Mouse (Mus musculus) myocyte (in vitro differentiated cells): ENCODE measurements around the gene Cecr2. TPM values are rescaled to one million over a fixed set of nuclear protein-coding genes. Genes with fewer than 3 reads are reported as not detected.
"Not testable (repeated sequence)": the region's sequence is repeated elsewhere in the genome, so short reads cannot be mapped to it uniquely, and the experiment has no call there.

Experiments
- H3K27me3 ChIP-seq: one replicate; pipeline ENCODE4 v1.6.1; 2011; ENCODE audit not compliant: control insufficient read depth, insufficient read depth, insufficient read length
- H3K36me3 ChIP-seq: one replicate; pipeline ENCODE4 v1.6.1; 2011; ENCODE audit not compliant: control insufficient read depth, insufficient read depth
- H3K4me2 ChIP-seq: one replicate; pipeline ENCODE4 v1.6.1; 2011; ENCODE audit warnings: low read depth, control low read depth
- H3K4me3 ChIP-seq: one replicate; pipeline ENCODE4 v1.5.1; 2011; ENCODE audit warnings: mild to moderate bottlenecking, control low read depth, moderate library complexity
- H3K79me2 ChIP-seq: one replicate; pipeline ENCODE4 v1.6.1; 2011; ENCODE audit not compliant: control insufficient read depth, insufficient read depth
- H3ac ChIP-seq: one replicate; pipeline ENCODE4 v1.6.1; 2011; ENCODE audit not compliant: control insufficient read depth, insufficient read length
- CEBPB ChIP-seq: IDR thresholded peaks from 2 replicates; pipeline ENCODE4 v1.6.1; 2011; ENCODE audit warnings: mild to moderate bottlenecking, moderate library complexity; ENCODE audit not compliant: poor library complexity, insufficient read depth, severe bottlenecking
- E2F4 ChIP-seq: IDR thresholded peaks from one replicate; pipeline ENCODE4 v1.6.1; 2011; ENCODE audit warnings: mild to moderate bottlenecking, control low read depth, moderate library complexity; ENCODE audit not compliant: insufficient read depth
- MAX ChIP-seq: IDR thresholded peaks from one replicate; pipeline ENCODE4 v1.6.1; 2011; ENCODE audit warnings: low read depth, mild to moderate bottlenecking, control low read depth
- MYOD1 ChIP-seq, 3 experiments: IDR thresholded peaks; one replicate each; pipeline ENCODE4 v1.6.1; 2011; ENCODE audit warnings: control low read depth in 2 of 3, low read depth in 2 of 3, mild to moderate bottlenecking in 2 of 3, moderate library complexity in 1 of 3; ENCODE audit not compliant: insufficient read length in 2 of 3, control insufficient read depth in 1 of 3
- MYOG ChIP-seq, 3 experiments: IDR thresholded peaks; one replicate each; pipeline ENCODE4 v1.6.1; 2011; ENCODE audit warnings: control low read depth in 2 of 3, low read depth in 2 of 3, mild to moderate bottlenecking in 2 of 3; ENCODE audit not compliant: insufficient read length in 2 of 3, control insufficient read depth in 1 of 3, insufficient read depth in 1 of 3
- POLR2A ChIP-seq: IDR thresholded peaks from one replicate; pipeline ENCODE4 v1.6.1; 2011; ENCODE audit warnings: low read depth, mild to moderate bottlenecking, control low read depth, moderate library complexity; ENCODE audit not compliant: insufficient read length
- POLR2AphosphoS2 ChIP-seq: IDR thresholded peaks from one replicate; pipeline ENCODE4 v1.6.1; 2011; ENCODE audit warnings: low read depth, control low read depth; ENCODE audit not compliant: insufficient read length
- REST ChIP-seq: IDR thresholded peaks from one replicate; pipeline ENCODE4 v1.6.1; 2011; ENCODE audit warnings: mild to moderate bottlenecking, control low read depth, moderate library complexity; ENCODE audit not compliant: insufficient read depth, insufficient read length
- SRF ChIP-seq: IDR thresholded peaks from one replicate; pipeline ENCODE4 v1.6.1; 2011; ENCODE audit warnings: low read depth; ENCODE audit not compliant: control insufficient read depth, insufficient read length
- TCF12 ChIP-seq: IDR thresholded peaks from one replicate; pipeline ENCODE4 v1.6.1; 2011; ENCODE audit warnings: mild to moderate bottlenecking, control low read depth; ENCODE audit not compliant: poor library complexity, insufficient read depth, severe bottlenecking
- TCF3 ChIP-seq: IDR thresholded peaks from one replicate; pipeline ENCODE4 v1.6.1; 2011; ENCODE audit warnings: low read depth, control low read depth; ENCODE audit not compliant: insufficient read length
- USF1 ChIP-seq: IDR thresholded peaks from one replicate; pipeline ENCODE4 v1.6.1; 2011; ENCODE audit warnings: low read depth, mild to moderate bottlenecking, control low read depth, moderate library complexity
- polyA plus RNA-seq: library from polyadenylated mRNA; unstranded; fragments of >200 nt; fragmentation: generic; extraction: Trizol; gene quantifications from one replicate; pipeline ENCODE4 v1.2.1, GENCODE M21; 2012; ENCODE audit warnings: missing spikeins

The Cecr2 gene
- polyA plus RNA-seq, 1 experiment: 0.12 TPM

GRCm38 (mm10) chr6:120799581-120800041 lies 133.4 kb downstream of the Cecr2 start:
- Histone ChIP-seq H3K27me3 (no peaks in the 10 kb centered on the region), H3K79me2 (no peaks in the 10 kb centered on the region), H3K36me3 (peaks cover 33% of the 10 kb centered on the region), H3K4me2 (peak overlapping the region; percentile 16), H3ac (no peak overlapping the region), H3K4me3 (no peak overlapping the region)
- TF ChIP-seq CEBPB (peak; percentile 39; the same call in 1 of the 2 replicates), USF1 (no peak)

GRCm38 (mm10) chr6:120806999-120807737 lies 141.0 kb downstream of the Cecr2 start:
- Histone ChIP-seq H3K27me3 (no peaks in the 10 kb centered on the region), H3K4me2 (no peak overlapping the region), H3ac (no peak overlapping the region), H3K79me2 (peaks cover 4% of the 10 kb centered on the region), H3K36me3 (peaks cover 31% of the 10 kb centered on the region), H3K4me3 (no peak overlapping the region)
- TF ChIP-seq MAX (no peak), USF1 (no peak), TCF12 (no peak), SRF (no peak), CEBPB (no peak), MYOD1 (IDR thresholded peaks at IDR 0.05; ENCODE audit: control insufficient read depth in 1 of 3, insufficient read length in 2 of 3, low read depth in 2 of 3) (no peak), MYOG (IDR thresholded peaks at IDR 0.05; ENCODE audit: control insufficient read depth in 1 of 3, insufficient read depth in 1 of 3, insufficient read length in 2 of 3, low read depth in 2 of 3) (no peak), POLR2AphosphoS2 (no peak), E2F4 (no peak), POLR2A (no peak), REST (no peak), TCF3 (no peak)

GRCm38 (mm10) chr6:120807738-120808081 lies 141.5 kb downstream of the Cecr2 start:
- H3K79me2 ChIP-seq: peaks cover 4% of the 10 kb centered on the region
- no peak overlapping the region for H3K4me2 ChIP-seq
- peaks cover 31% of the 10 kb centered on the region for H3K36me3 ChIP-seq
- H3K27me3 ChIP-seq: no peaks in the 10 kb centered on the region
- TF ChIP-seq MAX: no peak
- TF ChIP-seq CEBPB: no peak
- TF ChIP-seq TCF3: no peak
- TF ChIP-seq POLR2AphosphoS2: no peak
- TF ChIP-seq SRF: no peak
- TF ChIP-seq USF1: no peak
- no peak for TF ChIP-seq REST
- TF ChIP-seq E2F4: no peak
- TF ChIP-seq TCF12: no peak
- no peak for TF ChIP-seq MYOG (IDR thresholded peaks at IDR 0.05; ENCODE audit: control insufficient read depth in 1 of 3, insufficient read depth in 1 of 3, insufficient read length in 2 of 3, low read depth in 2 of 3)
- TF ChIP-seq POLR2A: no peak
- no peak for TF ChIP-seq MYOD1 (IDR thresholded peaks at IDR 0.05; ENCODE audit: control insufficient read depth in 1 of 3, insufficient read length in 2 of 3, low read depth in 2 of 3)
- H3ac ChIP-seq: no peak overlapping the region
- H3K4me3 ChIP-seq: no peak overlapping the region

GRCm38 (mm10) chr6:120811999-120812398 lies 145.8 kb downstream of the Cecr2 start:
- not testable (repeated sequence) for H3ac ChIP-seq, H3K4me3 ChIP-seq, H3K79me2 ChIP-seq, H3K27me3 ChIP-seq, H3K4me2 ChIP-seq
- H3K36me3 ChIP-seq: peaks cover 13% of the 10 kb centered on the region

GRCm38 (mm10) chr6:120819294-120819693 lies 153.1 kb downstream of the Cecr2 start:
- Histone ChIP-seq H3K36me3 (no peaks in the 10 kb centered on the region), H3K79me2 (peaks cover 50% of the 10 kb centered on the region), H3ac (no peak overlapping the region), H3K4me3 (no peak overlapping the region), H3K27me3 (no peaks in the 10 kb centered on the region), H3K4me2 (peak overlapping the region; percentile 83)
- TF ChIP-seq MYOG (IDR thresholded peaks at IDR 0.05; ENCODE audit: control insufficient read depth in 1 of 3, insufficient read depth in 1 of 3, insufficient read length in 2 of 3, low read depth in 2 of 3): no peak
- no peak for TF ChIP-seq TCF12
- TF ChIP-seq USF1: no peak
- no peak for TF ChIP-seq POLR2A
- TF ChIP-seq SRF: no peak
- TF ChIP-seq MYOD1 (IDR thresholded peaks at IDR 0.05; ENCODE audit: control insufficient read depth in 1 of 3, insufficient read length in 2 of 3, low read depth in 2 of 3): no peak
- TF ChIP-seq E2F4: no peak
- TF ChIP-seq TCF3: no peak
- no peak for TF ChIP-seq MAX
- no peak for TF ChIP-seq POLR2AphosphoS2
- TF ChIP-seq CEBPB: no peak
- no peak for TF ChIP-seq REST
